Mouse (Mus musculus): ENCODE data around the gene Vstm2a. TPM values are rescaled to one million over a fixed set of nuclear protein-coding genes. Genes with fewer than 3 reads are reported as not detected.

Gene Vstm2a
- polyA plus RNA-seq, 1 experiment from 2014 or later: 63.1 TPM

DNA sequence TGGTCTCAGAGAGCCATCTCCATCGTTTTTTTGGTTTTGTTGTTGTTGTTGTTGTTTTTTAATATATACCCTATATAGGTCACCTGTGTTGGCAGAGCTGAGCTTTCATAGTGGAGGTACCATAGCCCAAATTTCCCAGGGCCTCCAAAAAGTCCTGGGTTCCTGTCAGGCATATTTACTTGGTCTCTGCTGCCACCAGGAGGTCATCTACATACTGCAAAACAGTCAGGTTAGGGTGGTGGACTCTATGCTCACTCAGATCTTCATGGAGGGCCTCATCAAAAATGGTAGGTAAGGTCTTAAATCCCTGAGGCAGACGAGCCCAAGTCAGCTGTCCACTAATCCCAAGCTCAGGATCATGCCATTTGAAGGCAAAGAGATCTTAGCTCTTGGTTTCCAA lies 146.1 kb downstream of the Vstm2a start:
- Histone ChIP-seq H3K36me3 (ENCODE audit: control insufficient read depth, insufficient read depth) (no peaks in the 10 kb centered on the region), H3K9me3 (ENCODE audit: control insufficient read depth, low read length) (no peaks in the 10 kb centered on the region), H3K4me3 (replicated peaks; ENCODE audit: low read length) (no peak overlapping the region), H3K27ac (ENCODE audit: low read length) (no peak overlapping the region), H3K4me2 (ENCODE audit: low read length) (no peak overlapping the region), H3K4me1 (replicated peaks; ENCODE audit: control insufficient read depth, insufficient read depth, low read length) (no peaks in the 10 kb centered on the region), H3K9ac (replicated peaks; ENCODE audit: low read depth, low read length) (no peak overlapping the region), H3K27me3 (replicated peaks; ENCODE audit: control insufficient read depth, insufficient read depth, low read length) (no peaks in the 10 kb centered on the region)
- 0 out of 2 replicates have a peak, but pooled peaks have one; percentile 33 for ATAC-seq
- WGBS: 56% methylated on average over 2 of the region's 2 CpGs

GRCm38 (mm10) chr11:16411736-16412135 lies 154.2 kb downstream of the Vstm2a start:
- H3K27ac ChIP-seq (ENCODE audit: low read length): no peak overlapping the region
- H3K36me3 ChIP-seq (ENCODE audit: control insufficient read depth, insufficient read depth): no peaks in the 10 kb centered on the region
- 62% methylated on average over 1 of the region's 1 CpGs for WGBS
- no peak for ATAC-seq
- no peak overlapping the region for H3K4me3 ChIP-seq (replicated peaks; ENCODE audit: low read length)
- no peak overlapping the region for H3K4me2 ChIP-seq (ENCODE audit: low read length)
- H3K9me3 ChIP-seq (ENCODE audit: control insufficient read depth, low read length): no peaks in the 10 kb centered on the region
- no peaks in the 10 kb centered on the region for H3K4me1 ChIP-seq (replicated peaks; ENCODE audit: control insufficient read depth, insufficient read depth, low read length)
- H3K9ac ChIP-seq (replicated peaks; ENCODE audit: low read depth, low read length): no peak overlapping the region
- no peaks in the 10 kb centered on the region for H3K27me3 ChIP-seq (replicated peaks; ENCODE audit: control insufficient read depth, insufficient read depth, low read length)

- no peak overlapping the region for H3K4me2 ChIP-seq (ENCODE audit: low read length)
- peak; percentile 96 for ATAC-seq
- 25% methylated on average over 4 of the region's 4 CpGs for WGBS
- no peak overlapping the region for H3K4me3 ChIP-seq (replicated peaks; ENCODE audit: low read length)
- H3K9ac ChIP-seq (replicated peaks; ENCODE audit: low read depth, low read length): no peak overlapping the region
- no peak overlapping the region for H3K27ac ChIP-seq (ENCODE audit: low read length)
- no peaks in the 10 kb centered on the region for H3K4me1 ChIP-seq (replicated peaks; ENCODE audit: control insufficient read depth, insufficient read depth, low read length)
- H3K9me3 ChIP-seq (ENCODE audit: control insufficient read depth, low read length): no peaks in the 10 kb centered on the region
- no peaks in the 10 kb centered on the region for H3K27me3 ChIP-seq (replicated peaks; ENCODE audit: control insufficient read depth, insufficient read depth, low read length)
- no peaks in the 10 kb centered on the region for H3K36me3 ChIP-seq (ENCODE audit: control insufficient read depth, insufficient read depth)
Observed at GRCm38 (mm10) chr11:16412609-16413008, 155.1 kb downstream of the Vstm2a start.

- no peaks in the 10 kb centered on the region for H3K36me3 ChIP-seq (ENCODE audit: control insufficient read depth, insufficient read depth)
Observed at GRCm38 (mm10) chr11:16413077-16413644, 155.6 kb downstream of the Vstm2a start.

DNA sequence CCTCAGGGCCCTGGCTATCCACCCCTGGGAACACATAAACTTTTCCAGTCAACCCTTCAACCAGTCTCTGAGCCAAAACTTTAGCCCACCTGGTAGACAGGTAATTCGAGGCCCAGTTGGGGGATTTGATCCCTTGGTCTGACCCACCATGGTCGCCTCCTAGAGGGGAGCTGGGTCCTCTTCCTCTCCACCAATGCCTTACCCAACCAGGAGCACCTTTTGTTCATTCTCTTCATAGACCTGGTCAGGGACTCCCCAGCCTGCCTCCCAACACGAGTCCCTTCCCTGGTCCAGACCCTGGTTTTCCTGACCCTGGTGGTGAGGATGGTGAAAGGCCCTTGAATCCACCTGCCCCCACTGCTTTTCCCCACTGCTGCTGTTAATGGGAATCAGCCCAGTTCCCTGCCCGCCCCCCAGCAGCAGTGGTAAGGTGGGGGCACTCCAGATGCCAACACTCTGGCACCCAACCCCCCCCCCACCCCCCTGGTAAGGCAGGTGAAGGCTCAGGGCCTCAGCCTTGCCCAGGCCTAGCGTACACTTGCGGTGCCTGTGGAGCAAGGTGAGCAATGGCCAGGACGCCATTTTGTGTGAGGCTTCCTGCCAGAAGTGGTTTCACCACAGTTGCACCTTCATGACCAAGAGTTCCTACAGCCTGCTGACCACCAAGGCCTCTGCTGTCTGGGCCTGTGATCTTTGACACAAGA lies 182.2 kb downstream of the Vstm2a start:
- Histone ChIP-seq H3K36me3 (ENCODE audit: control insufficient read depth, insufficient read depth) (no peaks in the 10 kb centered on the region), H3K4me1 (replicated peaks; ENCODE audit: control insufficient read depth, insufficient read depth, low read length) (no peaks in the 10 kb centered on the region), H3K4me2 (ENCODE audit: low read length) (no peak overlapping the region), H3K27me3 (replicated peaks; ENCODE audit: control insufficient read depth, insufficient read depth, low read length) (no peaks in the 10 kb centered on the region), H3K9ac (replicated peaks; ENCODE audit: low read depth, low read length) (no peak overlapping the region), H3K9me3 (ENCODE audit: control insufficient read depth, low read length) (no peaks in the 10 kb centered on the region), H3K27ac (ENCODE audit: low read length) (no peak overlapping the region), H3K4me3 (replicated peaks; ENCODE audit: low read length) (no peak overlapping the region)
- no peak for ATAC-seq
- 95% methylated on average over 7 of the region's 7 CpGs for WGBS

More at GRCm38 (mm10) chr11:16413077-16413644, 155.6 kb downstream of the Vstm2a start:
- Histone ChIP-seq H3K9ac (replicated peaks; ENCODE audit: low read depth, low read length) (no peak overlapping the region), H3K27me3 (replicated peaks; ENCODE audit: control insufficient read depth, insufficient read depth, low read length) (no peaks in the 10 kb centered on the region), H3K4me3 (replicated peaks; ENCODE audit: low read length) (no peak overlapping the region), H3K4me1 (replicated peaks; ENCODE audit: control insufficient read depth, insufficient read depth, low read length) (no peaks in the 10 kb centered on the region), H3K4me2 (ENCODE audit: low read length) (no peak overlapping the region), H3K9me3 (ENCODE audit: control insufficient read depth, low read length) (no peaks in the 10 kb centered on the region), H3K27ac (ENCODE audit: low read length) (no peak overlapping the region)
- ATAC-seq: peak; percentile 43; the same call in 1 of the 2 replicates
- 56% methylated on average over 1 of the region's 1 CpGs for WGBS

All from forebrain, embryonic 16.5 days (tissue).